Mouse (Mus musculus): ENCODE results near the gene Adamts14.

Gene Adamts14

GRCm38 (mm10) chr10:61275669-61276110 is 2.5 kb upstream of the Adamts14 start:
- in situ Hi-C loops (cut with MboI, MseI): no loop called here

- in situ Hi-C loops (cut with MboI, MseI): no loop called here
These were observed 1.3 kb upstream of the Adamts14 start for GRCm38 (mm10) chr10:61274532-61274931.

DNA sequence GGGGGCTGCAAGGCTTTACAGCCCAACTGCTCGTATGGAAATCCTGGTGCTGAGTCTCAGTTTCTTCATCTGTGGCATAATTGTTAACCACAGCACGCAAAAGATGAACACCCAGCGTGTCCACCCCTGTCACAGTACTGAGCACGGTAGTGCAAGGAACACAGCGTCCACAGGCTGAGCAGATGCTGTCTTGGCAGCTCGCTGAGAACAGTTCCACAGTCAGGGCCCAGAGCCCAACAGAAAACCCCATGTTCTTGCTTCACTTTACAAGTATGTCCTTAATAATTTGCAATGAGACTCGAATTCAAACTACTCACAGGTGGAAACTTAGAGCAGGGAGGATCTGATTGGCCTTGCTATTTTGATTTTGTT is 592 bp upstream of the Adamts14 start:
- in situ Hi-C loops (cut with MboI, MseI): no loop called here

GRCm38 (mm10) chr10:61272631-61273030 is 607 bp downstream of the Adamts14 start:
- in situ Hi-C loops (cut with MboI, MseI): no loop called here

- in situ Hi-C loops (cut with MboI, MseI): no loop called here
These were observed 1.1 kb downstream of the Adamts14 start for GRCm38 (mm10) chr10:61272089-61272626.

- in situ Hi-C loops (cut with MboI, MseI): no loop called here
These were observed 5.9 kb downstream of the Adamts14 start for GRCm38 (mm10) chr10:61267378-61267777.

GRCm38 (mm10) chr10:61263606-61264005 is 9.6 kb downstream of the Adamts14 start:
- in situ Hi-C loops (cut with MboI, MseI): no loop called here

DNA sequence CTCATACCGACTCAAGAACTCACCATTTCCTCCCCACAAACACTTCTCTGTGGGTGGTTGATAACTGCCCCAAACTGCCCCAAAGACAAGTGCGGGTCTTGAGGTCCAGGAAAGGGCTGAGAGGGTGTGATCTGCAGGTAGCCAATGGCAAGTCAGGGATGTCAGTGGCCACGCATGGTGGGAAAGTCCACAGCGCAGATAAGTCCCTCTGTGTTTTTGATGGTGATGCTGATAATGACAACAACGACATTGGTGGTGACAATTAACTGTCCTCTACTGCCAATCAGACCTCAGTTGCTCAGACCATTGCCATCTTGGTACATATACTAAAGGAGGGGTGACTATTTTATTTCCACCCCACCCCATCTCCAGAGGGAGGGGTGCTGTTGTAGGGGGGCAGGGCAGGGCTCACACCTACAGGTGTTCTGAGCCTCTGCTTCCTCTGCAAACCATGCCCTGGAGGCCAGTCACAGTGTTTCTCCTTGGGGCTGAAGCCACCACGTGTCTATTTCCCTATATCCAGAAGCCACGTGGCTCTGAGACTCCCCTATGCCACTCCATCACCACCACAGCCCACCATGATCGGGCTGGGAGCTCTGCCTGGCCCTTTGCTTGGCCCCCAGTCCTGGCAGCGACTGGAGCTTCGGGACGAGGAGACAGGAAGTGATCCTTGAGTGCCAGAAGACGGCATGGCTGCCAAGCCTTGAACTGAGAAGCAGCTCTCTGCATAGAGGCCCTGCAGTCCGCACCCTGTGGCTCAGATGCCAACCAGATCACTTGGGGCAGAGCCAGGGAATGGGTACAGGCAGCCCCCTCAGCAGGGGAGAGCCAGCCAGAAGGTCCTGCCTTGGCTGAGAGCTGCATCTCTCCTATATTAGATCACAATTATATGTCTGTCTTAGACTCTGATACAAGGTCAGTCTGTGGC is 11.7 kb downstream of the Adamts14 start:
- in situ Hi-C loops (cut with MboI, MseI): no loop called here

- in situ Hi-C loops (cut with MboI, MseI): no loop called here
These were observed 15.1 kb downstream of the Adamts14 start for GRCm38 (mm10) chr10:61258131-61258530.

- in situ Hi-C loops (cut with MboI, MseI): no loop called here
These were observed 16.6 kb downstream of the Adamts14 start for GRCm38 (mm10) chr10:61256665-61257064.

- in situ Hi-C loops (cut with MboI, MseI): no loop called here
These were observed 18.0 kb downstream of the Adamts14 start for GRCm38 (mm10) chr10:61255190-61255589.

- in situ Hi-C loops (cut with MboI, MseI): loop anchor here (5.0 kb wide), 2 partner anchors 37 to 53 kb away; no protein-coding TSS in a partner anchor
These were observed 18.5 kb downstream of the Adamts14 start for GRCm38 (mm10) chr10:61254761-61255160.

GRCm38 (mm10) chr10:61249951-61250350 is 23.3 kb downstream of the Adamts14 start:
- in situ Hi-C loops (cut with MboI, MseI): loop anchor here (5.0 kb wide), 2 partner anchors 33 to 57 kb away; no protein-coding TSS in a partner anchor

DNA sequence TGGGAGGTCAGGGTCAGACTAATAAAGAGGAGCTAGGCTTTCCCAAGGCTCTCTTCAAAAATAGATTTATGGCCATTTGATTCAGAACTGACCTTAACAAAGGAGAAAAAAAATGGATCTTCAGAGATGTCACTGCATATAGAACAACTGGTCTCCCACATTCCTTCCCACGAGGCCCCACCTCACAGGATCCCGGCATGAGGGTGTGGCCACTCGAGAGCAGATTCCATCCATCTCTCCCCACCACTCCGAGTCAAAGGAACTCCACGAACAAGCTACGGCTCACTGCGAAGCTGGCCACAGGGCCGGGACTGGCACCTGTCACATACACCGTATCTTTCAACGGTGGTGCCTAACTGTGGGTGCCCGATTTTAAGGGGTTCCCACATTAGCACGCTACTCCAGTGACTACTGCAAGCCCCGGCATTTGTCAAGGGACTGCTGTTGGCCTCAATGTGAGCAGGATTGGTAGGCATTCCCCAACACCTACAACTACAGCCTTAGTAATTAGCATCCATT is 24.6 kb downstream of the Adamts14 start:
- in situ Hi-C loops (cut with MboI, MseI): no loop called here

GRCm38 (mm10) chr10:61246288-61246687 is 26.9 kb downstream of the Adamts14 start:
- in situ Hi-C loops (cut with MboI, MseI): no loop called here

DNA sequence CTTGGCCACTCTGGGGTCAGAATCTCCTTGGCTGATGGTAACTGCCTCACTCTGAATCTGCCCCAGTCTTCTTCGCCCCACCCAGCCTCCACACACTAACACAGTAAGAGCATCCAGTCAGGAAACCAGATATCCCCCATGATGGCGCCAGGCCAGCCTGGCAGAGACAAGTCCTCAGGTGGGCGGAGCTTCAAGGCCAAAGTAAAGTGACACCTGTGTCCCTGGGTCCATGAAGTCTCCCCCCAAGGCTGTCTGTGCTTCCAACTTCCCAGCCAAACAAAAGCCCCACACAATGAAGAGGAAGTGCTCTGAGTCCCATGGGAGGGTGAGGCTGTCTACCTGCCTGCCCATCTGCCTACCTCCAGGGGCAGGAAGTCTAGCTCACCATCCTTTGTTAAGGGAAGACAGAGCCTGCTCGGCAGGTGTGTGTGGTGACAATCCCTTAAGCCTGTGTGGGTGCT is 31.2 kb downstream of the Adamts14 start:
- in situ Hi-C loops (cut with MboI, MseI): no loop called here

- in situ Hi-C loops (cut with MboI, MseI): no loop called here
These were observed 32.9 kb downstream of the Adamts14 start for GRCm38 (mm10) chr10:61240108-61240920.

GRCm38 (mm10) chr10:61237391-61237785 is 35.9 kb downstream of the Adamts14 start:
- in situ Hi-C loops (cut with MboI, MseI): no loop called here

- in situ Hi-C loops (cut with MboI, MseI): no loop called here
These were observed 36.4 kb downstream of the Adamts14 start for GRCm38 (mm10) chr10:61236683-61237390.

GRCm38 (mm10) chr10:61235677-61236267 is 37.5 kb downstream of the Adamts14 start:
- in situ Hi-C loops (cut with MboI, MseI): no loop called here

- in situ Hi-C loops (cut with MboI, MseI): no loop called here
These were observed 38.9 kb downstream of the Adamts14 start for GRCm38 (mm10) chr10:61234319-61234718.
